Mouse (Mus musculus) testis, adult 2 months (tissue): ENCODE measurements around the gene Rhox2c. TPM values are rescaled to one million over a fixed set of nuclear protein-coding genes. Genes with fewer than 3 reads are reported as not detected.
"Not testable (repeated sequence)": the region's sequence is repeated elsewhere in the genome, so short reads cannot be mapped to it uniquely, and the experiment has no call there.

ENCODE experiments used
- H3K27ac ChIP-seq: fragments of 200-500 bp; 2 replicates; pipeline ENCODE4 v1.5.1; 2012; ENCODE audit warnings: low read depth, low read length; ENCODE audit not compliant: control insufficient read depth, insufficient read depth
- H3K27me3 ChIP-seq: fragments of 200-500 bp; 2 replicates; pipeline ENCODE4 v1.6.1; 2012; ENCODE audit warnings: mild to moderate bottlenecking, low read length, moderate library complexity; ENCODE audit not compliant: control insufficient read depth, insufficient read depth
- H3K36me3 ChIP-seq: fragments of 200-500 bp; 2 replicates; pipeline ENCODE4 v1.6.1; 2012; ENCODE audit warnings: mild to moderate bottlenecking, low read length; ENCODE audit not compliant: control insufficient read depth, insufficient read depth
- H3K4me1 ChIP-seq: fragments of 200-500 bp; 2 replicates; pipeline ENCODE4 v1.6.1; 2012; ENCODE audit warnings: low read length; ENCODE audit not compliant: control insufficient read depth, insufficient read depth
- H3K4me3 ChIP-seq: fragments of 200-500 bp; 2 replicates; pipeline ENCODE4 v1.5.1; 2012; ENCODE audit warnings: low read depth, mild to moderate bottlenecking, low read length, moderate library complexity, mixed read lengths; ENCODE audit not compliant: control insufficient read depth
- polyA plus RNA-seq: library from polyadenylated mRNA; depleted of rRNA; stranded (reverse); fragments of >200 nt; gene quantifications from 2 replicates; pipeline ENCODE4 v1.2.3, GENCODE M21; 2012; rRNA removed

The Rhox2c gene
- 0.21 TPM in 1 of 2 replicates, not detected in the other for polyA plus RNA-seq

DNA sequence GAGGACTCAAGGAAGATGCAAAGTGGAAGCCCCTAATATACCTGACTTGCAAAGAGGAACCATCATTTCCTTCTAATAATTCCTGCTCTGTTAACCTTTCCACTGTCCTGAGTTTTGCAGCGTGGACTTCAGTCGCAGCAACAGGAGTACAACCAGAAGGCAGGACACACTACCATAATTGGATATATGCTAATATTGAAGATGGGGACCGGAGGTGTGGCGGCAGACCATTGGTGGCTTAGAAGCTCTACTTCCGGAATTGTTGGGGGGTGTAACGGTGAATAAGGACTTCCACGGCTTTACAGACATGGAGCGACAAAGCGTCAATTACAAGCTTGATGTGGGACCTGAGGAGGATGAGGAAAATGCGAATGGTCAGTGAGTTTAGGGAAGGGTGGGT, at the start of gene Rhox2c:
Gene Rhox2c (plus strand): TSS at position 301 of the 400 bp plus-strand sequence.
- not testable (repeated sequence) for H3K27me3 ChIP-seq, H3K36me3 ChIP-seq, H3K4me1 ChIP-seq, H3K27ac ChIP-seq, H3K4me3 ChIP-seq

DNA sequence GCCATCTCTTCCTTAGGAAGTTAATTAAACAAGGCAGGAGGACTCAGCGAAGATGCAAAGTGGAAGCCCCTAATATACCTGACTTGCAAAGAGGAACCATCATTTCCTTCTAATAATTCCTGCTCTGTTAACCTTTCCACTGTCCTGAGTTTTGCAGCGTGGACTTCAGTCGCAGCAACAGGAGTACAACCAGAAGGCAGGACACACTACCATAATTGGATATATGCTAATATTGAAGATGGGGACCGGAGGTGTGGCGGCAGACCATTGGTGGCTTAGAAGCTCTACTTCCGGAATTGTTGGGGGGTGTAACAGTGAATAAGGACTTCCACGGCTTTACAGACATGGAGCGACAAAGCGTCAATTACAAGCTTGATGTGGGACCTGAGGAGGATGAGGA, 41.7 kb upstream of the Rhox2c start, which contains the start of gene Rhox2b:
Gene Rhox2b (plus strand): TSS at position 301 of the 400 bp plus-strand sequence.
- H3K4me1 ChIP-seq, H3K27ac ChIP-seq, H3K36me3 ChIP-seq, H3K27me3 ChIP-seq, H3K4me3 ChIP-seq: not testable (repeated sequence)

DNA sequence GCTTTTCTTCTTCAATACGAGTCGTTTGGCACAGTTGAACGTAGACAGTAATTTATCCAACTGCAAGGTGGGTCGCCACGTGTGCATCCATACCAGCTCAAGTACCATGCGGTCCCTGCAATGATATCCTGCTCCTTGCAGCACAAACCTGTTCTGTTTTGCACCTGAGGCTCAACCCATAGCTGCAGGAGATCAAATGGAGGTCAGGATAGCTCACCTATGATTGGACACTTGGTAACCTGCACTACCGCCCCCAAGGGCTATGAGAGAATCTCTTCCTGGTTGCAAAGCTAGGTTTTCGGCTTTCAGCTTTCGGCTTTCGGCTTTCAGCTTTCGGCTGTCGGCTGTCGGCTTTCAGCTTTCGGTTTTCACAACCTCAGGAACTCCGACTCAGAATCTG, 21.3 kb upstream of the Rhox2c start, which contains the start of gene Rhox4b:
Gene Rhox4b (plus strand): TSS at position 301 of the 400 bp plus-strand sequence.
- not testable (repeated sequence) for H3K4me3 ChIP-seq, H3K4me1 ChIP-seq, H3K27ac ChIP-seq, H3K27me3 ChIP-seq, H3K36me3 ChIP-seq

DNA sequence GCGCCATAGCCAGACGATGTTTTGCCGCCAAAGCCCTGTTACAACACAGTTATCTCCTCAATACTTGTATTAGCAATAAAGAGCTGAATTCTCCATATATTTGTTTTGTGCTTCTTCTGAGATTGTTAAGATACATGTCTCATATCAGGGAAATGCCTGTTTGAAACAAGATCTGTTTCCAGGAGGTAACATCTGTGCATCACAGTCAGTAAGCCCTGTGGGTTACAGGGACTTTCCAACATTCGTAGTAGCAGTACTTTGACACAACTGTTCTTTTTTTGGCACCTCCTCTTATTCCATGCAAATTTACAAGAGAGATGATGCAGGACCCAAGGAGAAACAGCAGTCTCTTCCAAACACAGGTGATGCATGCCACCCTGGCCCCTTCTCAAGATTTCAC, 4.8 kb downstream of the Rhox2c start, which contains the start of gene Rhox3c:
Gene Rhox3c (plus strand): TSS at position 301 of the 400 bp plus-strand sequence.
- H3K27ac ChIP-seq, H3K4me1 ChIP-seq, H3K27me3 ChIP-seq, H3K4me3 ChIP-seq, H3K36me3 ChIP-seq: not testable (repeated sequence)

DNA sequence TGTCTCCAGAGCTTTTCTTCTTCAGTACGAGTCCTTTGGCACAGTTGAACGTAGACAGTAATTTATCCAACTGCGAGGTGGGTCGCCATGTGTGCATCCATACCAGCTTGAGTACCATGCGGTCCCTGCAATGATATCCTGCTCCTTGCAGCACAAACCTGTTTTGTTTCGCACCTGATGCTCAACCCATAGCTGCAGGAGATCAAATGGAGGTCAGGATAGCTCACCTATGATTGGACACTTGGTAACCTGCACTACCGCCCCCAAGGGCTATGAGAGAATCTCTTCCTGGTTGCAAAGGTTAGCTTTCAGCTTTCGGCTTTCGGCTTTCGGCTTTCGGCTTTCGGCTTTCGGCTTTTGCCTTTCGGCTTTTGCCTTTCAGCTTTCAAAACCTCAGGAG, 26.6 kb downstream of the Rhox2c start, which contains the start of gene Rhox4c:
Gene Rhox4c (plus strand): TSS at position 301 of the 400 bp plus-strand sequence.
- not testable (repeated sequence) for H3K27ac ChIP-seq, H3K27me3 ChIP-seq, H3K4me1 ChIP-seq, H3K4me3 ChIP-seq, H3K36me3 ChIP-seq

DNA sequence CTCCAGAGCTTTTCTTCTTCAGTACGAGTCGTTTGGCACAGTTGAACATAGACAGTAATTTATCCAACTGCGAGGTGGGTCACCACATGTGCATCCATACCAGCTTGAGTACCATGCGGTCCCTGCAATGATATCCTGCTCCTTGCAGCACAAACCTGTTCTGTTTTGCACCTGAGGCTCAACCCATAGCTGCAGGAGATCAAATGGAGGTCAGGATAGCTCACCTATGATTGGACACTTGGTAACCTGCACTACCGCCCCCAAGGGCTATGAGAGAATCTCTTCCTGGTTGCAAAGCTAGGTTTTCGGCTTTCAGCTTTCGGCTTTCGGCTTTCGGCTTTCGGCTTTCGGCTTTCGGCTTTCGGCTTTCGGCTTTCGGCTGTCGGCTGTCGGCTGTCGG, 60.6 kb downstream of the Rhox2c start, which contains the start of gene Rhox4d:
Gene Rhox4d (plus strand): TSS at position 301 of the 400 bp plus-strand sequence.
- not testable (repeated sequence) for H3K36me3 ChIP-seq, H3K4me1 ChIP-seq, H3K4me3 ChIP-seq, H3K27me3 ChIP-seq, H3K27ac ChIP-seq

Other genes starting within 250 kb of the Rhox2c start
- 9.4 and 11.8 TPM in 2 replicates for gene Gm9, start 242.6 kb upstream of the Rhox2c start, polyA plus RNA-seq
- gene Rhox1, start 231.4 kb upstream of the Rhox2c start, polyA plus RNA-seq, result 0.73 and 0.77 TPM in 2 replicates
- 0.34 and 0.80 TPM in 2 replicates for gene Rhox2a, start 208.7 kb upstream of the Rhox2c start, polyA plus RNA-seq
- gene Rhox3a, start 203.8 kb upstream of the Rhox2c start, polyA plus RNA-seq, result 1.4 TPM in 1 of 2 replicates, not detected in the other
- not detected in 2 replicates for gene Rhox4a, start 188.3 kb upstream of the Rhox2c start, polyA plus RNA-seq
- gene Rhox3a2, start 73.7 kb upstream of the Rhox2c start, polyA plus RNA-seq, result 0.51 and 1.6 TPM in 2 replicates
- not detected in 2 replicates for gene Rhox4a2, start 62.8 kb upstream of the Rhox2c start, polyA plus RNA-seq
- gene Rhox2b, start 41.6 kb upstream of the Rhox2c start, polyA plus RNA-seq, result 0.32 and 0.43 TPM in 2 replicates
- gene Rhox4b, start 21.2 kb upstream of the Rhox2c start, polyA plus RNA-seq, result not detected in 2 replicates
- gene Rhox3c, start 4.9 kb downstream of the Rhox2c start, polyA plus RNA-seq, result 0.21 and 0.25 TPM in 2 replicates
- not detected in 2 replicates for gene Rhox4c, start 26.7 kb downstream of the Rhox2c start, polyA plus RNA-seq
- 0.17 TPM in 1 of 2 replicates, not detected in the other for gene Rhox2d, start 39.7 kb downstream of the Rhox2c start, polyA plus RNA-seq
- 0.19 TPM in 1 of 2 replicates, not detected in the other for gene Rhox4d, start 60.7 kb downstream of the Rhox2c start, polyA plus RNA-seq
- 0.19 and 0.31 TPM in 2 replicates for gene Rhox2e, start 76.8 kb downstream of the Rhox2c start, polyA plus RNA-seq
- not detected in 2 replicates for gene Rhox3e, start 88.3 kb downstream of the Rhox2c start, polyA plus RNA-seq
- not detected in 2 replicates for gene Rhox4e, start 103.7 kb downstream of the Rhox2c start, polyA plus RNA-seq
- not detected in 2 replicates for gene Rhox2f, start 117.7 kb downstream of the Rhox2c start, polyA plus RNA-seq
- 0.23 and 0.32 TPM in 2 replicates for gene Rhox3f, start 127.3 kb downstream of the Rhox2c start, polyA plus RNA-seq
- gene Rhox4f, start 154.0 kb downstream of the Rhox2c start, polyA plus RNA-seq, result not detected in 2 replicates
- 0.13 TPM in 1 of 2 replicates, not detected in the other for gene Rhox3g, start 174.9 kb downstream of the Rhox2c start, polyA plus RNA-seq
- not detected in 2 replicates for gene Rhox2g, start 189.8 kb downstream of the Rhox2c start, polyA plus RNA-seq
- gene Rhox4g, start 197.6 kb downstream of the Rhox2c start, polyA plus RNA-seq, result not detected in 2 replicates
- gene Rhox3h, start 215.1 kb downstream of the Rhox2c start, polyA plus RNA-seq, result 0.29 and 0.47 TPM in 2 replicates
- not detected in 2 replicates for gene Rhox2h, start 219.6 kb downstream of the Rhox2c start, polyA plus RNA-seq